Mouse (Mus musculus) cortical plate, adult 2 months (tissue): Measurements from ENCODE around the gene Lpp.

Source experiments
- CTCF ChIP-seq: fragments of 200-500 bp; IDR thresholded peaks from 2 replicates; pipeline ENCODE4 v1.5.1; 2011; ENCODE audit warnings: mild to moderate bottlenecking, control low read depth, low read length; ENCODE audit not compliant: insufficient read depth; ENCODE audit errors: extremely low read depth
- POLR2A ChIP-seq: fragments of 200-500 bp; IDR thresholded peaks from 2 replicates; pipeline ENCODE4 v1.6.1; 2011; ENCODE audit warnings: mild to moderate bottlenecking, low read length, control low read depth; ENCODE audit not compliant: insufficient read depth; ENCODE audit errors: extremely low read depth

GRCm38 (mm10) chr16:25024591-25024990 is 631.3 kb downstream of the Lpp start:
- no peak for TF ChIP-seq POLR2A
- no peak for TF ChIP-seq CTCF
